Mouse (Mus musculus) 3T3-L1 (cell line): ENCODE results near the gene 4933428G20Rik.

ENCODE experiments used
- DNase-seq: peaks from one replicate; pipeline ENCODE4 v3.0.0-alpha.2; 2015; ENCODE audit warnings: low read depth, low spot score

4933428G20Rik gene

DNA sequence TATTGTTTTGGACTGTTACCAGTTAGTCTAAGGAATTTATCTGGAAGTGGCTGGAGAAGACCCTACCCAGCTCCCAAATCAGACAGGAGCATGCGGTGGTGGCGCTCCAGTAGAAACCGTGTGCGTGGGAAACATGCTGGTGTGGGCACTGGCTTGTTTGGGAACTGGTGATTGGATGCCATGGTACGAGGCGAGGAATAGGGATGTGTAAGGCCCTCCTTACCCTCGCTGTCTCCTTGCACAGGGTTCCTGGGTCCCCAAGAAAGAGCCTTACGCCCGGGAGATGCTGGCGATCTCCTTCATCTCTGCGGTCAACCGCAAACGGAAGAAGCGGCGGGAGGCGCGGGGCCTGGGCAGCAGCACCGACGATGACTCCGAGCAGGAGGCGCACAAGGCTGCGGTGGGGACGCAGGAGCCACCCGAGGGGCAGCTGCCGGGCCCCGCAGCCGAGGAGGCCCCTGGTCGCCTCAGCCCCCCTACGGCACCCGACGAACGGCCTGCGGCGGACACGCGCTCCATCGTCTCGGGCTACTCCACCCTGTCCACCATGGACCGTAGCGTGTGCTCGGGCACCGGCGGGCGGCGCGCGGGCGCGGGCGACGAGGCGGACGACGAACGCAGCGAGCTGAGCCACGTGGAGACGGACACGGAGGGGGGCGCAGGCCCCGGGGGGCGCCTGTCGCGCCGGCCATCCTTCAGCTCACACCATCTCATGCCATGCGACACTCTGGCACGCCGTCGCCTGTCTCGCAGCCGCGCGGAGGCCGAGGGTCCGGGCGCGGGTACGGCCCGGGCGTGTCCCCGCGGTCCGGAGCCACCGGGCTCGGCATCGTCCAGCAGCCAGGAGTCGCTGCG, at the start of gene 4933428G20Rik:
Gene 4933428G20Rik (minus strand): TSS at position 476 of the 855 bp plus-strand sequence.
- no peak for DNase-seq

GRCm38 (mm10) chr11:97548757-97549156, 48.6 kb upstream of the 4933428G20Rik start:
- DNase-seq: no peak

DNA sequence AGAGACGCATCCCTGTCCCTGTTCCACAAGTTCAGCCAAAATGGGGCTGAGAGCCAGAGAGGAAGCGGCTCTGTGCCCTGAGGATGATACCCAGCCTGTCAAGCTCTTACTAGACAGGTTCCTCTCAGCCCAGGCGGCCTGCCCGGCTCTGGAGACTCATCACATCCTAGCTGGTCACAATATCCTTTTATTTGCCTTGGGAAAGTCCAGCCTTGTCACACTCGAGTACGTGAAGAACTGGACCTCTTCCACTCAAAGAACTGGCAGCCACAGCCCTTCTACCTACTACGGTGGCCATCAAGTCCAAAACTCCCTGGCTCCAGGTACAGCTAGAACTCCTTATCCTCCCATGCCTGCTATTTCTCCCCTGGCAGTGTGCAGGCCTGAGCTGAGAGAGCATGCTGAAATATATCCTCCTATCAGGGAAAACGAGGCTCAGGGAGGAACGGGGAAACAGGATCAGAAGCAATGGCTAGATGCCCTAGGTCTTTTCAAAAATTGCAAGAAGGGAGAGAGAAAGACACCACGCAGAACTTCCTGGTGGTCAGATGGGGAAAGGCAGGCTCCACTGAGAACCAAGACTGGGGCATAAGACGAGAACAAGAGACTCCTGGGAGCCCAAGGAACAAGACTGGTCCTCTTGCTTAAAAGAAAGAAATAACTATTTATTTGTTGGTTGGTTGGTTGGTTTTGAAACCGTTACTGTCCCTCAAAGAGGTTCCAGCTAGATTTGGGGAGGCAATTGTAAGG, 48.0 kb upstream of the 4933428G20Rik start:
- DNase-seq: no peak

- no peak for DNase-seq
Observed at GRCm38 (mm10) chr11:97546804-97547411, 46.8 kb upstream of the 4933428G20Rik start.

DNA sequence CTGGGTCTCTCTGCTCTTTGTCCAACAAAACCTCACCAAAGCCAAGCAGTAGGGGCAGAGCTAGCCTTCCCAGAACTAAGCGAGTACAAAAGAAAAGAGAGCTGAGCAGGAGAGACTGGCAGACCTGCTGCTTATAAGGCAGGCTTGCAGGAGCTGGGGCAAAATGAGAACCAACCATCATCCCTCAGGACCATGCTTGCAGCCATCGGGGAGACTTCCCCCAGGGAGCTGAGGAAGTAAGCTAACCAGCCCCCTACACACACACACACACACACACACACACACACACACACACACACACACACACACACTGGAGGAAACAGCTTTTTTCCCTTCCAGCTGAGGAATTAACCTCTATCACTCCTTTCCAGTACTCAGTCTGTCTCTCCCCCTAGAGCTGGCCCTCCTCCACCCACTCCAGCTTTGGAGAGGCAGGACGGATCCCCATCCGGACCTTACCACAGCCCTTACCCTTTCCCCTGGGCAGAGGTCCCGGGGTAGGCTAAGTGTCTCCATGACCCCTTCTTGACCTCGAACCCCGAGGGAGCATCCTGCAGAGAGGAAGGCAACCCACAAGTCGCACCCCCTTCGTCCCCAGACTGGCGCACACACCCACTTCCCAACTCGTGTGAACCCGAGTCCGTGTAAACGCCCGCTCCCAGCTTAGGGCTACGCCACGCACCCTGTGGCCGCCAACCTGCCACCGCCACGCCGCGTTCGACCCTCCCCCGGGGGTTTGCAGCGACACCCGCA, 45.8 kb upstream of the 4933428G20Rik start:
- no peak for DNase-seq

GRCm38 (mm10) chr11:97543883-97544282, 43.7 kb upstream of the 4933428G20Rik start:
- no peak for DNase-seq

GRCm38 (mm10) chr11:97543181-97543733, 43.1 kb upstream of the 4933428G20Rik start:
- DNase-seq: no peak

DNA sequence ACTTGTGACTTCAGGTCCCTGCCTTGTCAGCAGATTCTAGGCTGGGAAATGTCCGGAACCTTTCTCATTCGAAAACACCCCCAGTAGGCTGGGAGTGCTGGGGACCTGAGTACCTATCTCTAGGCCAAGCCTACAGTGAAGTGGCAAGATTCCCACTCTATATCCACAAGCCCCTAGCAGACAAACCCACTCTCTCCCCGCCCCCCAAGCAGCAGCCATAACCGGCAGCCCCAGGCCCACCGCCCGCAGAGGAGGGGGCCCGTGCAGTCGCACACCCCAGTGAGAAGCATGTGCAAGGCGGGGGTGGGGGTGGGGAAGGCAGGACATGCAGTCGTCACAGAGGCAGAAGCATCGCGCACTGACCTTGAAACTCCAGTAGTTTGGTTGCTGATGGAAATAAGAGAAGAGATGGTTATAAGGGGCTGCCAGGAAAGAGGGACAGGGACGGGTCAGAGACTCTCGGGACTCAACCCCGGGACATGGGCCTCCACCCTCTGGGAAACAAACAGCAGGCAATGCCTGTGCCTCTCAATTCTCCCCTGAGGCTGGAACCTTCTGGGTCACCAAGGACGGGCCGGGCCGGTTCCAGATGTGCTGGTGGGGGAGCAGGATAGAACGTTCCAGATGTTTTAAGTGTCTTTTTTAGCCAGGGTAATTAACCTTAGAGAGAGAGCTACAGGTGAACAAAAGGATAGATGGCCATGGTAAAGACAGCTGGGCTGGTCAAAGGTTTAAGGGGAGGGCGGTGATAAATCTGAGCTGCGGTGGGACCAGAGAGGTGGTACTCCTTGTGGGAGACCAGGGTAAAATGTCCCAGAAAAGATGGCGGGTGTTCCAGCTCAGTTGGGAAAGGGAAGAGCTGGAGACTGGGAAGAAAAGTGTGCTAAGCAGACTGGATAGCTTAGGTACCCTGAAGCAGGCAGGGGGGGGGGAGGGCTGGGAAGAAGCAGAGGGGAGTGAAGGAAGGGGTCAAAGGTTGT, 42.3 kb upstream of the 4933428G20Rik start:
- no peak for DNase-seq

DNA sequence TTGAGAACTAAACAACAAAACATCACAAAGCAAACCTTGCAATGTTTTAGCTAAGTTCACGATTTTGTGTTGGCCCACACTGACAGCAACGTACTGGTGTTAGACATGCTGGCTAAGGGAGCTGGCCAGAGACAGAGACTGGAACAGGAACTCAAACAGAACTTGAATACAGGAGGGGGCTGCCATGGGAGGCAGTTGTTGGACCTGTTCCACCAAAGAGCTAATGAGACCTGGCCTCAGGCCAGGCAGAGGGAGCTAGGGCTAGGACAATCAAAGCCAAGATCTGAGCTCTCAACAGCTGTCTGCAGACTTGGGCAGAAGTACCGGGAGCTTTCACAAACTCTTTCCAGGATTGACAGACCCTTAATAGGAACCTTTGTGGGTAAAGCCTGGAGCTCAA, 40.5 kb upstream of the 4933428G20Rik start:
- DNase-seq: no peak

DNA sequence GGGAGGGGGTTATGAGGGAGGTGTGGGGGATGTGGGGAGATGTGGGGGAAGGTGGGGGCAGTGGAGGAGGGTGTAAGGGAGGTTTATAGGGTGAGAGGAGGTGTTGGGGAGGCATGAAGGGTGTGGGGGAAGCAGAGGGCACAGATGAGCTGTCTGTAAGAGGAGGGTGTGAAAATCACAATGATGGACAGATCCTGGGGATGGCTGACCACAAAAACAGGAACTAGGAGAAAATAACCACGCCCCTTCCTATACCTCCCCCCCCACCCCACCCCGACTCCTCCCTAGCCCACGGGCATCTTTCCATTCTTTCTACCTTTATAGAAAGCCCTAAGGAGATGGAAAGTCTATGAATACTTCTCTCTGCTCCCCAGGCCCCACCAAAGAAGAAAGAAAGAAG, 40.0 kb upstream of the 4933428G20Rik start:
- DNase-seq: no peak

- no peak for DNase-seq
Observed at GRCm38 (mm10) chr11:97539622-97540021, 39.5 kb upstream of the 4933428G20Rik start.

DNA sequence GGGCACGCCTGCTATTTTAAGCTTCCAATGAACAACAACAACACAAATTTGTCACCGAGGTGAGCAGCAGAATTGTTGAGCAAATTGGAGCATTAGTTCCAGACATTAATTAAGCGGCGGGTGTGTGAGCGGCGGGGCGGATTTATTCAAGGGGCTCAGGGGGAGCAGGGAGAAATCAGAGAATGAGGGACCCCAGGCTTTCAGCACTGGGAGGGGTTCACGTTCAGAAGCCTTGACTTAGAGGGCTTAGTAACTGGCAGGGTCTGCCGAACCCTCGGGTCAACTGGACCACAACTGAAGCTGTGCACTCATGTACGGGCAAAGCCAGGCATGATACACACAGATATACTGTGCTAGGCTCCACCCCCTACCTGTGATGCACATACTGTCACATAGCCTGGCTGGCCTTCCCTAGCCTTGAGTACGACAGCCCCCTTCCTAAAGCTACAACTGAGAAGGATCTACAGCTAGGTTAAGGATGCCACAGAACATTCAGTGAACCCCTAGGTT, 37.5 kb upstream of the 4933428G20Rik start:
- DNase-seq: no peak

DNA sequence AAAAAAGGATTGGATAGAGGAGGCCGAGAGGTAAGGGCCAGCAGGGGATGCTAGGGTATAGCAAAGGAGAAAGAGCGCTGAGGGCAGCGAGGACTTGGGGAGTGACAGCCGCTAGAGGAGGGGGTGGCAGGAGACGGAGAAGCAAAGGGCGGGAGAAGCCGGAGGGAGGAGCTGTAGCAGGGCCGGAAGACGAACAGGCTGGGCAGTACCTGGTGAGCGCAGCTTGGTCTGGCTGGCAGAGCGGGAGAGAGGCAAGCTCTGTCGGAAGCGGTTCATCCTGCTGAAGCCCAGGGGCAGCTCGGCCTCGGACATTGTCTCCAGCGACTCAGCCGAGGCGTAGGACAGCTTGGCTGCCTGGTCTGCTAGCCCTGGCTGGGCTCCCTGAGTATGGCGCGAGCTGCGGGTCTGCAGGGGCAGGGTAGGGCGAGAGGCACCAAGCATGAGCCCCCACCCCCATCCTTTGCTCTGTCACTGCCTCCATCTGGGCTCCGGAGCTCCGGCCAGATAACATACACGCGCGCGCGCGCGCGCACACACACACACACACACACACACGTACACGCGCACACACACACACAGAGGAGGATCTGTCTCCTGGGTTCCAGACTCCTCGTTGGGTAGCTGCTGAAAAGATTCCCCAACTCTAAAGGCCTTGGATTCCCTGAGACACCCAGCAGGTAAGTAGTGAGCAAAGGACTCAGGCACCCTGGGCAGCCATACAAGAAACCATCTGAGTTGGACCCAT, 36.9 kb upstream of the 4933428G20Rik start:
- DNase-seq: no peak

- DNase-seq: no peak
Observed at GRCm38 (mm10) chr11:97536083-97536747, 36.1 kb upstream of the 4933428G20Rik start.

DNA sequence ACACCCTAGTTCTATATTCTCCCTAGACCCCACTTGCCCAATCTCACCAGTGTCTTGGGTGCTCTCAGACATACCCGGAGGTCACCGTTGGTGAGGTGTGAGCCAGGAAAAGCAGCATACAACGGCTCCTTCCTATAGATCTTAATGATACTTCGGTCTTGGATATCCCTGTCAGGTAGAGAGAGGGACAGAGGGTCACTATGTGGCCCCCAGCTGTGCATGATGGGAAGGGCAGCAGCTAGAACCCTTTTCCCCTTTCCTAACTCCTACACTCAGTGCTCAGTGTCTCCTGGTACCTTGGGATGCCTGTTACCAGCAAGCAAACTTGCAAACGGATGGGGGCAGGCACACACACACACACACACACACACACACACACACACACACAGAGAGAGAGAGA, 35.5 kb upstream of the 4933428G20Rik start:
- no peak for DNase-seq

DNA sequence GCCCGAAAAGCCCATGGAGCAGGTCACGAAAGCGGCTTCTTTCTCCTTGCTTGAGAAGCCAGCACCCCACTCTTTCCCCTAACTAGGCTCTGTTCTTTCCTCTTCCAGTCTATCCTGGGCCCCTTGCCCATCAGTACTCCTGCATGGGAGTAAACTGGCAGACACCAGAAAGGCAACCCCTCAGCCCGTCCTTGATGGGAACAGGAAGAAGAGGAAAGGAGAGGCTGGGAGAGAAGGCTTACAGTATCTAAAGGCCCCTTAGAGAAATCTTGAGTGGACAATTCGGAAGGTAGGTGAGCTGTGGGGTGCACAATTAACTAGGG, 35.1 kb upstream of the 4933428G20Rik start:
- DNase-seq: no peak

GRCm38 (mm10) chr11:97534442-97535307, 34.5 kb upstream of the 4933428G20Rik start:
- DNase-seq: no peak

GRCm38 (mm10) chr11:97533653-97534052, 33.5 kb upstream of the 4933428G20Rik start:
- DNase-seq: no peak
